Mouse (Mus musculus) brown adipose tissue, adult 24 weeks (tissue): ENCODE measurements around the gene Olfr1212. TPM values are rescaled to one million over a fixed set of nuclear protein-coding genes. Genes with fewer than 3 reads are reported as not detected.

Experiments used
- H3K27ac ChIP-seq: fragments of 200-500 bp; replicated peaks from 2 replicates; pipeline ENCODE4 v1.5.1; 2012; ENCODE audit warnings: low read depth, mild to moderate bottlenecking, low read length
- H3K4me1 ChIP-seq: fragments of 200-500 bp; 2 replicates; pipeline ENCODE4 v1.6.1; 2012; ENCODE audit warnings: low read length, mixed read lengths; ENCODE audit not compliant: control insufficient read depth, insufficient read depth, insufficient read length
- H3K4me3 ChIP-seq: fragments of 200-500 bp; 2 replicates; pipeline ENCODE4 v1.5.1; 2012; ENCODE audit warnings: low read depth, mild to moderate bottlenecking, low read length, moderate library complexity; ENCODE audit not compliant: insufficient read depth
- polyA plus RNA-seq: library from polyadenylated mRNA; stranded (reverse); fragments of >200 nt; gene quantifications from 2 replicates; pipeline ENCODE4 v1.2.4, GENCODE M21; 2012; ENCODE audit not compliant: missing spikeins, insufficient read depth, insufficient read length

The Olfr1212 gene
- polyA plus RNA-seq, result not detected in 2 replicates

DNA sequence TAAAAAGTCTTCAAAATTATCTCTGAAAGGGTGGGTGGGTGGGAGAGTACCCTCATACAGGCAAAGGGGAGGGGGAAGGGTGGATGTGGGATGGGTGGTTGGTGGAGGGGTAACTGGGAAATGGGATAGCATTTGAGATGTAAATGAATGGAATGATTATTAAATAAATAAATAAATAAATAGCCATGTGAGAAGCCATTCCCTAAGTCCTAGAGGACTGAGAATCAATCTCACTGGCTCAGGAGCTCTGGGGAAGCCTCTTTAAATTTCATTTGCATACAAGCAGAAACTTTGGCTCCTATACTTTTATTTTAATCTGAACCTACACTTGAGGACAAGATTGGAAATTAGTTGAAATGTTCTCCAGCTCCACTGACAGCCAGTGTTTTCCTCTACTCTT is at the start of gene Olfr1212:
Olfr1212 (plus strand) TSS at position 301 of the 400 bp plus-strand sequence.
- H3K27ac ChIP-seq, result no peak within 1 kb of the TSS
- no peaks in the 10 kb centered on the region for H3K4me1 ChIP-seq
- H3K4me3 ChIP-seq, result no peak within 1 kb of the TSS

DNA sequence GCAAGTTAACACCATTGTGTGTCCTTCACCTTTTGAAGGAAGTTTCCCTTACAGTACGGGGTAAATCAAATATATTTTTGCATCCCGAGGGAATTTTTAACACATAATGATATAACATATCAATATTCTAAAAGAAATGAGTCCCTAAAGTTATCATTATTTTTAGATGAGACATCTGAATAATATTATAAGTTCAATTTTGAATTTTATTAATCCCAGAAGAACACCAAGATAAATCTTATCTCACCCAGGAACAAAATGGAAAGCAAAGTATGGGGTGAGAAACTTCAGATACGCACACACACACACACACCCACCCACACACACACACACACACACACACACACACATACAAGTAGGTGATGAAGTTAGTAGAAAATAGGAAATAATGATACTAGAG is 38.7 kb upstream of the Olfr1212 start, which contains the start of gene Olfr1209:
Olfr1209 (minus strand) TSS at position 101 of the 400 bp plus-strand sequence.
- no peak within 1 kb of the TSS for H3K27ac ChIP-seq
- H3K4me1 ChIP-seq, result no peaks in the 10 kb centered on the region
- no peak within 1 kb of the TSS for H3K4me3 ChIP-seq

DNA sequence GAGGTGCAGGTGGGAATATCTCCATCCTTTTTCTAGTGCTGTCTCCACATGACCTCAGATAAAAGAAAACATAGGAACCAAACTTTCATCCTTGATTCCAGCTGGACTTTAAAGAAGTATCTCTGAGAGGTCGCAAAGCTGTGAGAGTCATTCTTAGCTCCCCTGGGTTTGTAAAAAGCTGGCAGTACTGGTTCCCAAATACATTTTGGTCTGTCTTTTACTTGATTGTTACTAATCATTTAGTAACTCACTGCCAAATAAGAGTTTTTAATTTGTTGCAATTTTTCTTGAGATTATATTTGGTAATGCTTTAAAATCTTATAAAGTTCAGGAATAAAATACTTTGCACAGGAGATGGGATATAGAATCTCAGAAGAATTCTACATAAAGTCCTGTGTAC is 15.8 kb upstream of the Olfr1212 start, which contains the start of gene Olfr1211:
Olfr1211 (minus strand) TSS at position 101 of the 400 bp plus-strand sequence.
- Histone ChIP-seq H3K4me3 (no peak within 1 kb of the TSS), H3K27ac (no peak within 1 kb of the TSS), H3K4me1 (no peaks in the 10 kb centered on the region)

DNA sequence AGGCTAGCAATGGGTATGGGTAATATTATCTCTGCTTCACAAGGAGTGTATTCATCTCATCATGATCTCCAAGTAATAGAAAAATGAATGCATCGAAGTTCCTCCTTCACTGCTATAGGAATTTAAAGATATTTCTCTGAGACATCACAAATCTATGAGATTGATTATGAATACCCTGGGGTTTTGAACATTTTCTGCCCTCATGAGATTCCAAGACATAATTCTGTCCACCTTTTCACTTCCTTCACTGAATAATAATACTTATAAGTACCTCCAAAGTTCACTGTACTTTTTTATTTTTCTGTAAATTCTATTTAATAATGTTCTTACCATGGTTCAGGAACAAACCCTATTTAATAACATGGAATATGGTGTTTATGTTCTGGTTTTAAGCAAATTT is 26.4 kb downstream of the Olfr1212 start, which contains the start of gene Gm13762:
Gm13762 (minus strand) TSS at position 101 of the 400 bp plus-strand sequence.
- Histone ChIP-seq H3K27ac (no peak within 1 kb of the TSS), H3K4me3 (no peak within 1 kb of the TSS), H3K4me1 (no peaks in the 10 kb centered on the region)

DNA sequence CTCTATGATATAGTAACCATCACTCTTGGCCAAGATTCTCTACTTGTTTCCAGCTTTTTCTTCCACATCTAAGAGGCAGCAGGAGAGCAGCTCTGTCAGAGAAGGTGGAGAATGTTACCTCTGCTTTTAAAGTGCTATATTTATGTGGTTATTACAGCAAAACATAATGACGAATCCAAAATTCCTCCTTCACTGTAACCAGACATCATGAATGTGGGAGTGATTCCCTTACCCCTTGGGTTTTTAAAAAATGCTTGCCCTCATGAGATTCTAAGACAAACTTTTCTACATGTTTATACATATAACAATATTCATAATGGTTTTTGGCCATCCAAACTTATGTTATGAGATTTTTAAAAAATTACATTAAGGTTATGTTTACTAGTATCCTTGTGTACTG is 38.8 kb downstream of the Olfr1212 start, which contains the start of gene Olfr1214:
Olfr1214 (minus strand) TSS at position 101 of the 400 bp plus-strand sequence.
- Histone ChIP-seq H3K4me1 (no peaks in the 10 kb centered on the region), H3K4me3 (no peak within 1 kb of the TSS), H3K27ac (no peak within 1 kb of the TSS)

DNA sequence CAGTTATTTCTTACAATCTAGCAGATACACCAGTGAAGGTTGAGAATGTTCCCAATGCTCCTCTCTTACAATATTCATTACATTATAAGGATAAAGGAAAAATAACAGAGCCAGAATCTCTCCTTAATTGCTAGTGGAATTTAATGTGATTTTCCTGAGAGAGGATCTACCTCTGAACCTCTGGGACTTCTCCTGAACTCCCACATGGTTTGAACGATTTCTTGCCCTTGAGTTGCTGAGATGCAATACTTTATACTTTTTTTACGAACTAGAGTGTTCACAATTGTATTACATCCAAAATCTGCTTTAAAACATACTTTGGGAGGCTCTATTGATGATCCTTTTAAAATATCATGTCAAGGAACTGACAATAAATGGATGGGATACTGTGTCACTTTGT is 53.1 kb downstream of the Olfr1212 start, which contains the start of gene Olfr1215:
Olfr1215 (minus strand) TSS at position 101 of the 400 bp plus-strand sequence.
- Histone ChIP-seq H3K4me3 (no peak within 1 kb of the TSS), H3K27ac (no peak within 1 kb of the TSS), H3K4me1 (no peaks in the 10 kb centered on the region)

Other genes with a start within 250 kb of the Olfr1212 start
- gene Olfr1196, start 249.4 kb upstream of the Olfr1212 start, polyA plus RNA-seq, result not detected in 2 replicates
- gene Olfr1197, start 221.6 kb upstream of the Olfr1212 start, polyA plus RNA-seq, result not detected in 2 replicates
- not detected in 2 replicates for gene Olfr1198, start 202.6 kb upstream of the Olfr1212 start, polyA plus RNA-seq
- not detected in 2 replicates for gene Olfr1199, start 193.5 kb upstream of the Olfr1212 start, polyA plus RNA-seq
- not detected in 2 replicates for gene Olfr1200, start 183.5 kb upstream of the Olfr1212 start, polyA plus RNA-seq
- not detected in 2 replicates for gene Olfr1201, start 160.9 kb upstream of the Olfr1212 start, polyA plus RNA-seq
- gene Olfr1202, start 139.5 kb upstream of the Olfr1212 start, polyA plus RNA-seq, result not detected in 2 replicates
- not detected in 2 replicates for gene Olfr1205, start 124.2 kb upstream of the Olfr1212 start, polyA plus RNA-seq
- gene Olfr1204, start 104.7 kb upstream of the Olfr1212 start, polyA plus RNA-seq, result not detected in 2 replicates
- gene Olfr1206, start 90.7 kb upstream of the Olfr1212 start, polyA plus RNA-seq, result not detected in 2 replicates
- not detected in 2 replicates for gene Olfr1208, start 51.7 kb upstream of the Olfr1212 start, polyA plus RNA-seq
- gene Olfr1209, start 38.8 kb upstream of the Olfr1212 start, polyA plus RNA-seq, result not detected in 2 replicates
- not detected in 2 replicates for gene Olfr1211, start 15.9 kb upstream of the Olfr1212 start, polyA plus RNA-seq
- not detected in 2 replicates for gene Gm13762, start 26.3 kb downstream of the Olfr1212 start, polyA plus RNA-seq
- not detected in 2 replicates for gene Olfr1214, start 38.7 kb downstream of the Olfr1212 start, polyA plus RNA-seq
- not detected in 2 replicates for gene Olfr1215, start 53.0 kb downstream of the Olfr1212 start, polyA plus RNA-seq
- not detected in 2 replicates for gene Olfr1216, start 64.4 kb downstream of the Olfr1212 start, polyA plus RNA-seq
- not detected in 2 replicates for gene Olfr1217, start 78.1 kb downstream of the Olfr1212 start, polyA plus RNA-seq
- not detected in 2 replicates for gene Olfr1218, start 107.2 kb downstream of the Olfr1212 start, polyA plus RNA-seq
- gene Olfr1219, start 129.5 kb downstream of the Olfr1212 start, polyA plus RNA-seq, result not detected in 2 replicates
- gene Olfr1220, start 152.9 kb downstream of the Olfr1212 start, polyA plus RNA-seq, result not detected in 2 replicates
- not detected in 2 replicates for gene Olfr1221, start 163.3 kb downstream of the Olfr1212 start, polyA plus RNA-seq
- not detected in 2 replicates for gene Olfr1222, start 179.1 kb downstream of the Olfr1212 start, polyA plus RNA-seq
- gene Olfr1223, start 197.6 kb downstream of the Olfr1212 start, polyA plus RNA-seq, result not detected in 2 replicates
- not detected in 2 replicates for gene Olfr1224-ps1, start 210.1 kb downstream of the Olfr1212 start, polyA plus RNA-seq
- not detected in 2 replicates for gene Olfr1225, start 220.7 kb downstream of the Olfr1212 start, polyA plus RNA-seq
- not detected in 2 replicates for gene Olfr1226, start 246.1 kb downstream of the Olfr1212 start, polyA plus RNA-seq